Mouse (Mus musculus) heart, adult 8-10 months (tissue): ENCODE measurements around the gene Rtn4rl1. TPM values are rescaled to one million over a fixed set of nuclear protein-coding genes. Genes with fewer than 3 reads are reported as not detected.
"Not testable (repeated sequence)": the region's sequence is repeated elsewhere in the genome, so short reads cannot be mapped to it uniquely, and the experiment has no call there.

ENCODE experiments used
- DNase-seq: peaks from one replicate; pipeline ENCODE4 v3.0.0; 2022; ENCODE audit warnings: low spot score
- microRNA-seq: library from miRNA; unstranded; fragments of <30 nt; microRNA quantifications from one replicate; pipeline ENCODE4 v1.2.0, GENCODE M21; 2022
- total RNA-seq, 4 experiments: library from RNA; stranded (reverse); gene quantifications; 2 replicates each; pipeline ENCODE4 v1.2.4; 2022

Gene Rtn4rl1
- total RNA-seq, 4 experiments from 2014 or later: 5.2 to 7.9 (median 6.8) TPM

- not testable (repeated sequence) for DNase-seq
Measured at GRCm38 (mm10) chr11:75295534-75295933, 102.0 kb downstream of the Rtn4rl1 start.

GRCm38 (mm10) chr11:75296406-75297005, 102.9 kb downstream of the Rtn4rl1 start:
- no peak for DNase-seq

GRCm38 (mm10) chr11:75297631-75298030, 104.0 kb downstream of the Rtn4rl1 start:
- peak; percentile 31 for DNase-seq

GRCm38 (mm10) chr11:75298491-75298890, 104.9 kb downstream of the Rtn4rl1 start:
- no peak for DNase-seq

GRCm38 (mm10) chr11:75299786-75300185, 106.2 kb downstream of the Rtn4rl1 start:
- no peak for DNase-seq

- no peak for DNase-seq
Measured at GRCm38 (mm10) chr11:75300954-75301353, 107.4 kb downstream of the Rtn4rl1 start.

- DNase-seq: no peak
Measured at GRCm38 (mm10) chr11:75304797-75305196, 111.2 kb downstream of the Rtn4rl1 start.

- DNase-seq: no peak
Measured at GRCm38 (mm10) chr11:75308650-75309049, 115.1 kb downstream of the Rtn4rl1 start.

- DNase-seq: no peak
Measured at GRCm38 (mm10) chr11:75310813-75311212, 117.2 kb downstream of the Rtn4rl1 start.

GRCm38 (mm10) chr11:75311751-75312150, 118.2 kb downstream of the Rtn4rl1 start:
- no peak for DNase-seq

GRCm38 (mm10) chr11:75313834-75314233, 120.3 kb downstream of the Rtn4rl1 start:
- DNase-seq: no peak

Small RNAs within 50 kb of the gene (microRNA-seq; reads per million reads assigned to microRNA genes)
- gene Mir132 (508 reads per million, percentile 76 among the genes with 10 or more reads in this experiment), gene Mir212 (14.3 reads per million, percentile 32 among the genes with 10 or more reads in this experiment)

Other genes with a start within 250 kb of the Rtn4rl1 start
- gene Hic1, start 24.3 kb upstream of the Rtn4rl1 start, total RNA-seq: 10 to 100 TPM in 3 of 4 experiments, 1 to 10 TPM in 1; 7.6 to 19.4 (median 16.8) TPM
- 1 to 10 TPM; 5.6 to 6.9 (median 5.9) TPM for gene Ovca2, start 14.9 kb upstream of the Rtn4rl1 start, total RNA-seq
- gene Dph1, start 2.5 kb upstream of the Rtn4rl1 start, total RNA-seq: 10 to 100 TPM in 2 of 4 experiments, 1 to 10 TPM in 2; 8.1 to 11.2 (median 9.7) TPM
- gene Rpa1, start 154.5 kb downstream of the Rtn4rl1 start, total RNA-seq: 10 to 100 TPM; 62.6 to 69.4 (median 67.4) TPM
- 10 to 100 TPM in 1 of 4 experiments, 1 to 10 TPM in 3; 5.7 to 10.1 (median 8.3) TPM for gene Smyd4, start 154.7 kb downstream of the Rtn4rl1 start, total RNA-seq
- 10 to 100 TPM; 13.2 to 18.3 (median 16.8) TPM for gene Serpinf1, start 228.9 kb downstream of the Rtn4rl1 start, total RNA-seq
- gene Serpinf2, start 245.8 kb downstream of the Rtn4rl1 start, total RNA-seq: not detected